Mouse (Mus musculus) forebrain, embryonic 11.5 days (tissue): ENCODE measurements around the gene Ankrd23. TPM values are rescaled to one million over a fixed set of nuclear protein-coding genes. Genes with fewer than 3 reads are reported as not detected.
A peak's percentile ranks its signal among the peaks of the same experiment; 100 is the strongest.

Experiments used
- ATAC-seq: fragments of 200-750 bp; cut with Nextera tagmentation; replicated peaks from 2 replicates; pipeline ENCODE4 v1.8.0; 2017; ENCODE audit warnings: moderate TSS enrichment; ENCODE audit not compliant: low FRiP score
- DNase-seq: peaks from one replicate; pipeline ENCODE4 v3.0.0-alpha.2; 2017; ENCODE audit warnings: low spot score
- H3K27ac ChIP-seq: fragments of 300-500 bp; sonication (generic); 2 replicates; pipeline ENCODE4 v1.5.1; 2014; ENCODE audit warnings: low read depth, low read length
- H3K27me3 ChIP-seq: fragments of 300-500 bp; sonication (generic); 2 replicates; pipeline ENCODE4 v1.6.1; 2014; ENCODE audit warnings: mild to moderate bottlenecking, low read length, mixed read lengths; ENCODE audit not compliant: control insufficient read depth, insufficient read depth
- H3K36me3 ChIP-seq: fragments of 300-500 bp; sonication (generic); 2 replicates; pipeline ENCODE4 v1.6.1; 2014; ENCODE audit warnings: mild to moderate bottlenecking, low read length, moderate library complexity, mixed read lengths; ENCODE audit not compliant: control insufficient read depth, insufficient read depth
- H3K4me1 ChIP-seq: fragments of 300-500 bp; sonication (generic); replicated peaks from 2 replicates; pipeline ENCODE4 v1.6.1; 2014; ENCODE audit warnings: low read length, mixed read lengths; ENCODE audit not compliant: control insufficient read depth, insufficient read depth
- H3K4me2 ChIP-seq: fragments of 300-500 bp; sonication (generic); 2 replicates; pipeline ENCODE4 v1.6.1; 2014; ENCODE audit warnings: low read depth, mild to moderate bottlenecking, low read length, moderate library complexity, mixed read lengths; ENCODE audit not compliant: severe bottlenecking
- H3K4me3 ChIP-seq: fragments of 300-500 bp; sonication (generic); 2 replicates; pipeline ENCODE4 v1.5.1; 2014; ENCODE audit warnings: low read depth, low read length
- H3K9ac ChIP-seq: fragments of 300-500 bp; sonication (generic); 2 replicates; pipeline ENCODE4 v1.6.1; 2014; ENCODE audit warnings: low read length
- H3K9me3 ChIP-seq: fragments of 300-500 bp; sonication (generic); 2 replicates; pipeline ENCODE4 v1.6.1; 2016; ENCODE audit warnings: low read length, mixed read lengths; ENCODE audit not compliant: control insufficient read depth
- WGBS: fragments of 180-500 bp; shearing (Covaris S2); extraction: QIAGEN DNeasy Blood & Tissue Kit; methylation state at CpG from one replicate; pipeline ENCODE4 v1.1.7; 2014; 5-methylcytosine and 5-hydroxymethylcytosine counted together
- polyA plus RNA-seq: library from polyadenylated mRNA; unstranded; fragments of >200 nt; fragmentation: Nextera tagmentation; extraction: Ambion mirVana; gene quantifications from 2 replicates; pipeline ENCODE4 v1.2.1, GENCODE M21; 2014

Gene Ankrd23
- polyA plus RNA-seq, 1 experiment from 2014 or later = 16.5 TPM

GRCm38 (mm10) chr1:36533546-36533945 is 3.1 kb downstream of the Ankrd23 start:
- Histone ChIP-seq H3K4me1 (no peaks in the 10 kb centered on the region; the same call in 1 of the 2 replicates), H3K27me3 (no peaks in the 10 kb centered on the region), H3K36me3 (no peaks in the 10 kb centered on the region), H3K4me3 (no peak overlapping the region), H3K9me3 (no peaks in the 10 kb centered on the region), H3K9ac (no peak overlapping the region), H3K27ac (no peak overlapping the region), H3K4me2 (no peak overlapping the region)
- 88% methylated on average over 6 of the region's 6 CpGs for WGBS
- ATAC-seq (no peak), DNase-seq (no peak)

GRCm38 (mm10) chr1:36531461-36531860 is 5.2 kb downstream of the Ankrd23 start:
- 89% methylated on average over 12 of the region's 12 CpGs for WGBS
- H3K27me3 ChIP-seq = no peaks in the 10 kb centered on the region
- DNase-seq = no peak

GRCm38 (mm10) chr1:36530962-36531361 is 5.7 kb downstream of the Ankrd23 start:
- H3K9ac ChIP-seq = no peak overlapping the region
- H3K36me3 ChIP-seq = no peaks in the 10 kb centered on the region
- no peak overlapping the region for H3K27ac ChIP-seq
- 90% methylated on average over 7 of the region's 7 CpGs for WGBS
- H3K4me1 ChIP-seq = no peaks in the 10 kb centered on the region; the same call in 1 of the 2 replicates
- DNase-seq = no peak
- H3K4me3 ChIP-seq = no peak overlapping the region
- H3K27me3 ChIP-seq = no peaks in the 10 kb centered on the region
- no peak for ATAC-seq
- no peak overlapping the region for H3K4me2 ChIP-seq
- H3K9me3 ChIP-seq = no peaks in the 10 kb centered on the region

More at GRCm38 (mm10) chr1:36531461-36531860, 5.2 kb downstream of the Ankrd23 start:
- ATAC-seq = no peak
- H3K4me2 ChIP-seq = no peak overlapping the region
- no peak overlapping the region for H3K27ac ChIP-seq
- H3K36me3 ChIP-seq = no peaks in the 10 kb centered on the region
- no peak overlapping the region for H3K4me3 ChIP-seq
- H3K9me3 ChIP-seq = no peaks in the 10 kb centered on the region
- no peaks in the 10 kb centered on the region; the same call in 1 of the 2 replicates for H3K4me1 ChIP-seq
- no peak overlapping the region for H3K9ac ChIP-seq

GRCm38 (mm10) chr1:36530485-36530884 is 6.2 kb downstream of the Ankrd23 start:
- 85% methylated on average over 8 of the region's 8 CpGs for WGBS
- ATAC-seq (0 out of 2 replicates have a peak, but pooled peaks have one; percentile 8), DNase-seq (no peak)
- no peak overlapping the region for H3K27ac ChIP-seq
- no peak overlapping the region for H3K4me2 ChIP-seq
- no peak overlapping the region for H3K9ac ChIP-seq
- no peak overlapping the region for H3K4me3 ChIP-seq
- H3K36me3 ChIP-seq = no peaks in the 10 kb centered on the region
- no peaks in the 10 kb centered on the region for H3K27me3 ChIP-seq
- H3K9me3 ChIP-seq = no peaks in the 10 kb centered on the region
- H3K4me1 ChIP-seq = no peaks in the 10 kb centered on the region; the same call in 1 of the 2 replicates

GRCm38 (mm10) chr1:36529875-36530274 is 6.8 kb downstream of the Ankrd23 start:
- H3K9ac ChIP-seq = no peak overlapping the region
- H3K4me2 ChIP-seq = no peak overlapping the region
- no peak overlapping the region for H3K27ac ChIP-seq
- H3K4me1 ChIP-seq = no peaks in the 10 kb centered on the region; the same call in 1 of the 2 replicates
- H3K4me3 ChIP-seq = no peak overlapping the region
- WGBS = 95% methylated on average over 4 of the region's 4 CpGs
- H3K36me3 ChIP-seq = no peaks in the 10 kb centered on the region; the same call in 1 of the 2 replicates
- no peak for DNase-seq
- H3K27me3 ChIP-seq = no peaks in the 10 kb centered on the region
- no peaks in the 10 kb centered on the region for H3K9me3 ChIP-seq
- no peak for ATAC-seq

GRCm38 (mm10) chr1:36529274-36529673 is 7.4 kb downstream of the Ankrd23 start:
- peaks cover 1% of the 10 kb centered on the region; the same call in 1 of the 2 replicates for H3K36me3 ChIP-seq
- no peak overlapping the region for H3K4me2 ChIP-seq
- H3K9ac ChIP-seq = no peak overlapping the region
- no peaks in the 10 kb centered on the region for H3K27me3 ChIP-seq
- H3K27ac ChIP-seq = no peak overlapping the region
- no peaks in the 10 kb centered on the region; the same call in 1 of the 2 replicates for H3K4me1 ChIP-seq
- DNase-seq (no peak), ATAC-seq (no peak)
- WGBS = 93% methylated on average over 4 of the region's 4 CpGs
- H3K9me3 ChIP-seq = no peaks in the 10 kb centered on the region
- no peak overlapping the region for H3K4me3 ChIP-seq

GRCm38 (mm10) chr1:36528351-36528750 is 8.3 kb downstream of the Ankrd23 start:
- Histone ChIP-seq H3K27me3 (no peaks in the 10 kb centered on the region), H3K4me1 (no peaks in the 10 kb centered on the region; the same call in 1 of the 2 replicates), H3K4me3 (no peak overlapping the region), H3K4me2 (no peak overlapping the region), H3K9me3 (no peaks in the 10 kb centered on the region), H3K27ac (peak overlapping the region; percentile 51), H3K36me3 (peaks cover 4% of the 10 kb centered on the region; the same call in 1 of the 2 replicates), H3K9ac (no peak overlapping the region)
- WGBS = 19% methylated on average over 1 of the region's 1 CpGs
- no peak for DNase-seq
- peak; percentile 68; the same call in 1 of the 2 replicates for ATAC-seq

GRCm38 (mm10) chr1:36526903-36527302 is 9.8 kb downstream of the Ankrd23 start:
- no peak overlapping the region for H3K4me2 ChIP-seq
- WGBS = 95% methylated on average over 10 of the region's 10 CpGs
- no peaks in the 10 kb centered on the region for H3K9me3 ChIP-seq
- no peak overlapping the region for H3K27ac ChIP-seq
- no peak overlapping the region for H3K9ac ChIP-seq
- no peak overlapping the region for H3K4me3 ChIP-seq
- DNase-seq (no peak), ATAC-seq (no peak)
- peaks cover 4% of the 10 kb centered on the region; the same call in 1 of the 2 replicates for H3K36me3 ChIP-seq
- H3K27me3 ChIP-seq = no peaks in the 10 kb centered on the region
- H3K4me1 ChIP-seq = no peaks in the 10 kb centered on the region; the same call in 1 of the 2 replicates

- no peak for DNase-seq
- Histone ChIP-seq H3K4me3 (no peak overlapping the region), H3K9ac (no peak overlapping the region), H3K27ac (no peak overlapping the region), H3K4me1 (no peaks in the 10 kb centered on the region; the same call in 1 of the 2 replicates), H3K27me3 (no peaks in the 10 kb centered on the region), H3K36me3 (peaks cover 13% of the 10 kb centered on the region), H3K9me3 (no peaks in the 10 kb centered on the region), H3K4me2 (no peak overlapping the region)
- no peak for ATAC-seq
- whole genome bisulfite sequencing = 91% methylated on average over 12 of the region's 12 CpGs
Measured at GRCm38 (mm10) chr1:36525774-36526173, 10.9 kb downstream of the Ankrd23 start.
